Mouse (Mus musculus): ENCODE data around the gene Fam45a.

DNA sequence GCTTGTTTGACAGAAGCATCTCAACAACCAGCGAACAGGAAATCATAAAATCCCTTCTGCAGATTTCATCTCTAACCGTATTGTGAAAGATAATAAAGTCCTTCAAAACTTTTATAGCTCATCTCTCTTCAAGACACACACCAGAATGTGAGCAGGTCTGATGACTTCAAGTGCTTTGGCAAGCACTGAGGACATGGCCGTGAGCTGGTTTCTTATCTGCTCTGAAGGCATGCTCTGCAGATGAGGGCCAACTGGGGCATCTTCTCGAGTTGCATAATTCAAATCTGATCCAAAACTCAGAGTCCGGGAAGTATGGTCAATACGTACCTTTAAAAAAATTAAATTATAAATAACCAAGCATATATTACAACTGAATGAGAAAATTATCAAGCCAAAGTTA lies 38.0 kb upstream of the Fam45a start:
- TF ChIP-seq CTCF (IDR thresholded peaks at IDR 0.05; ENCODE audit: extremely low read depth, insufficient read depth, low read length): no peak
- no peak for TF ChIP-seq POLR2A (IDR thresholded peaks at IDR 0.05; ENCODE audit: extremely low read depth, insufficient read depth, low read length)
